Mouse (Mus musculus) liver, adult 10 weeks (tissue): ENCODE data around the gene Olfr223. TPM values are rescaled to one million over a fixed set of nuclear protein-coding genes. Genes with fewer than 3 reads are reported as not detected.

Source experiments
- polyA plus RNA-seq: library from polyadenylated mRNA; stranded (reverse); fragments of 350-450 nt; fragmentation: Illumina TruSeq; extraction: RNeasy Lipid Tissue Mini Kit (QIAGEN cat#74804); gene quantifications from one replicate; pipeline ENCODE4 v1.2.3, GENCODE M21; 2014; ENCODE audit warnings: low read depth, low replicate concordance

Olfr223 gene
- not detected for polyA plus RNA-seq

GRCm38 (mm10) chr11:59593189-59593588 lies at the start of gene Olfr223:
Gene Olfr223, minus strand, starts transcription at chr11:59593289.

GRCm38 (mm10) chr11:59576135-59576534 lies 17.0 kb downstream of the Olfr223 start, which contains the start of gene Olfr222:
Gene Olfr222, minus strand, starts transcription at chr11:59576235.

GRCm38 (mm10) chr11:59541324-59541723 lies 51.8 kb downstream of the Olfr223 start, which contains the start of gene Nlrp3:
Gene Nlrp3, plus strand, starts transcription at chr11:59541568.

Other genes with a start within 250 kb of the Olfr223 start
- not detected for gene Prss38, start 217.6 kb downstream of the Olfr223 start, polyA plus RNA-seq
- gene Jmjd4, start 143.2 kb downstream of the Olfr223 start, polyA plus RNA-seq, result 4.1 TPM
- 34.4 TPM for gene Snap47, start 142.1 kb downstream of the Olfr223 start, polyA plus RNA-seq
- gene Zfp867, start 120.8 kb downstream of the Olfr223 start, polyA plus RNA-seq, result 4.0 TPM
- gene Zkscan17, start 66.5 kb downstream of the Olfr223 start, polyA plus RNA-seq, result 2.4 TPM
- 0.08 TPM for gene Nlrp3, start 51.7 kb downstream of the Olfr223 start, polyA plus RNA-seq
- not detected for gene Olfr222, start 17.1 kb downstream of the Olfr223 start, polyA plus RNA-seq
- gene Mprip, start 68.0 kb upstream of the Olfr223 start, polyA plus RNA-seq, result 15.0 TPM
- 0.21 TPM for gene Pld6, start 194.4 kb upstream of the Olfr223 start, polyA plus RNA-seq
- gene Flcn, start 216.7 kb upstream of the Olfr223 start, polyA plus RNA-seq, result 3.4 TPM
- 3.4 TPM for gene Nt5m, start 246.2 kb upstream of the Olfr223 start, polyA plus RNA-seq
- gene Cops3, start 246.5 kb upstream of the Olfr223 start, polyA plus RNA-seq, result 90.0 TPM